Mouse (Mus musculus) heart, embryonic 16.5 days (tissue): ENCODE measurements at regions not wholly inside any gene's neighbourhood (a gene's known extent, or its start where the extent isn't known, plus 50 kb on each side); places are given as distances from the start of the nearest gene placed in this dataset.

Experiments used
- ATAC-seq: fragments of 200-750 bp; cut with Nextera tagmentation; replicated peaks from 2 replicates; pipeline ENCODE4 v1.8.0; 2017; ENCODE audit warnings: moderate number of reproducible peaks; ENCODE audit not compliant: insufficient read depth, low FRiP score; ENCODE audit errors: extremely low read depth
- H3K27ac ChIP-seq: fragments of 300-500 bp; sonication (generic); 2 replicates; pipeline ENCODE4 v1.5.1; 2014; ENCODE audit warnings: mild to moderate bottlenecking, low read length, control low read depth, moderate library complexity
- H3K27me3 ChIP-seq: fragments of 300-500 bp; sonication (generic); 2 replicates; pipeline ENCODE4 v1.6.1; 2014; ENCODE audit warnings: low read length, mixed read lengths; ENCODE audit not compliant: control insufficient read depth, insufficient read depth
- H3K36me3 ChIP-seq: fragments of 300-500 bp; sonication (generic); 2 replicates; pipeline ENCODE4 v1.6.1; 2014; ENCODE audit not compliant: control insufficient read depth, insufficient read depth
- H3K4me1 ChIP-seq: fragments of 300-500 bp; sonication (generic); 2 replicates; pipeline ENCODE4 v1.6.1; 2014; ENCODE audit warnings: low read length, mixed read lengths; ENCODE audit not compliant: control insufficient read depth, insufficient read depth
- H3K4me2 ChIP-seq: fragments of 300-500 bp; sonication (generic); 2 replicates; pipeline ENCODE4 v1.6.1; 2014; ENCODE audit warnings: low read depth, mild to moderate bottlenecking, control low read depth, low read length
- H3K4me3 ChIP-seq: fragments of 300-500 bp; sonication (generic); 2 replicates; pipeline ENCODE4 v1.5.1; 2014; ENCODE audit warnings: mild to moderate bottlenecking, control low read depth, low read length
- H3K9ac ChIP-seq: fragments of 300-500 bp; sonication (generic); 2 replicates; pipeline ENCODE4 v1.6.1; 2014; ENCODE audit warnings: low read length, control low read depth
- H3K9me3 ChIP-seq: fragments of 300-500 bp; sonication (generic); replicated peaks from 2 replicates; pipeline ENCODE4 v1.6.1; 2016; ENCODE audit warnings: low read length; ENCODE audit not compliant: control insufficient read depth
- WGBS: fragments of 180-500 bp; shearing (Covaris S2); extraction: QIAGEN DNeasy Blood & Tissue Kit; methylation state at CpG from one replicate; pipeline ENCODE4 v1.1.7; 2014; 5-methylcytosine and 5-hydroxymethylcytosine counted together

DNA sequence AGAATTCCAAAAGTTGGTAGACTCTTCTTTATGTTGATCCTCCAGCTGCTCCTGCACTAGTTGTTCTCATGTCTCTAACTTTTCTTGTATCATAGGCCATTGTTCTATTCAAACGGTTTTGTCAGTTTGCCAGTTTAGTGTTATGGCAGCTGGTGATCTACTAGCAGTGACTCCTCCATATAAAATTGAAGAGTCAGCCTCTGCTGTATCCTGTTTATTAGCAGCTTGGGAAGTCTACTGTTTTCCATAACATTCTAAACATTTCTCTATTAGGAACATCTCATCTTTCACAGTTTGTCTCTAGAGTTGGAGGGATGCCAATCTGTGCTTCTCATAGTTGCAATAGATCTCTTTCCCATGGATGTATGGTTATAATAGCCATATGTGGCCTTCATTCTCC, 58.6 kb downstream of the Drd1 start:
- Histone ChIP-seq H3K4me3 (no peak overlapping the region), H3K27me3 (no peaks in the 10 kb centered on the region), H3K4me2 (no peak overlapping the region), H3K4me1 (no peaks in the 10 kb centered on the region), H3K36me3 (no peaks in the 10 kb centered on the region), H3K27ac (no peak overlapping the region), H3K9ac (no peak overlapping the region), H3K9me3 (no peaks in the 10 kb centered on the region)
- 63% methylated on average over 1 of the region's 1 CpGs for WGBS
- ATAC-seq: no peak

DNA sequence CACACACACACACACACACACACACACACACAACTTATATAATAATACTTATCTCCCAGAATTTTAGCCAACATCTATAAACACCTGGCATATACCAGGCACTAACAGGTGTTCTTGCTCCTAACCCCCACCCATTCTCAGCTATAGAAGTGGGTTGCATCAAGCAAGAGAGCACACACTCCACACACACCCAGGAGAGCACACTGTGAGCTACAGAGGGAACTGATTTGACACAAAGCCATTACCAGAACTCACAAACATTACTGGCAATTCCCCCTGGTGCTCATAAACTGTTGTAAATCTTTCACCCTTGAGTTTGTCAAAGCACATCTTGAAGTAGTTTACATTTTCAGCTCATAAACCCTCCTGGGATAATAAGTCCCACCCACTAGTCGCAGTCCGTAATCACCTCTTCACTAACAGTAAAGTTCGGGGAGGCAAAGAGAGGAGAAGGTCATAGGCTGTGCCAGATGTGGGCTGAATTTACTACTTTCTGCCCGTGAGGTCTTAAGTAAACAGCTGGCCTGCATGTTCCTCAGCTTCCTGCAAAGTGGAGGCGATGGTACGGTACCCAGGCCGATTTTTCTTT, 62.5 kb downstream of the Drd1 start:
- ATAC-seq: no peak
- no peaks in the 10 kb centered on the region for H3K27me3 ChIP-seq
- no peaks in the 10 kb centered on the region for H3K9me3 ChIP-seq
- no peak overlapping the region for H3K4me2 ChIP-seq
- no peaks in the 10 kb centered on the region for H3K4me1 ChIP-seq
- no peak overlapping the region for H3K4me3 ChIP-seq
- no peaks in the 10 kb centered on the region for H3K36me3 ChIP-seq
- H3K9ac ChIP-seq: no peak overlapping the region
- WGBS: 66% methylated on average over 7 of the region's 7 CpGs
- no peak overlapping the region for H3K27ac ChIP-seq

DNA sequence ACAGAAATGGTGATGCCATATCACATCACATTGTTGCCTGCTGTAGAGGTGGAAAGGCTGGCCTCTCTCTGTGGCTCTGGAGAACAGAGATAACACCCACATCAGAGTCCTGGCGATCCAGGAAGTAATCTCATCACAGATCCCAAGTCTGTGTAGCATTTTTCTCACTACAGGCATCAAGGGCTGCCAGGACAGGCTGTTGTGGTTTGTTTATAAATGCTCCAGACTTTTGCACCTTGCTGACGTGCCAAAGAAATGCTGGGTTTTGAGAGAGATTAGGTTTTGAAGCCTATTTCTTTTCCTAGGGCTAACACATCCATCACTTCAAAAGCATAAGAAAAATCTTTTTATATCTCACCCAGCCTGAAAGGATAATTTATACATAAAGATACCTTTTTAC, 76.3 kb downstream of the Drd1 start:
- ATAC-seq: no peak
- Histone ChIP-seq H3K36me3 (no peaks in the 10 kb centered on the region), H3K27ac (no peak overlapping the region), H3K4me2 (no peak overlapping the region), H3K9me3 (no peaks in the 10 kb centered on the region), H3K4me1 (no peaks in the 10 kb centered on the region), H3K4me3 (no peak overlapping the region), H3K27me3 (no peaks in the 10 kb centered on the region), H3K9ac (no peak overlapping the region)
- WGBS: 21% methylated on average over 2 of the region's 2 CpGs

DNA sequence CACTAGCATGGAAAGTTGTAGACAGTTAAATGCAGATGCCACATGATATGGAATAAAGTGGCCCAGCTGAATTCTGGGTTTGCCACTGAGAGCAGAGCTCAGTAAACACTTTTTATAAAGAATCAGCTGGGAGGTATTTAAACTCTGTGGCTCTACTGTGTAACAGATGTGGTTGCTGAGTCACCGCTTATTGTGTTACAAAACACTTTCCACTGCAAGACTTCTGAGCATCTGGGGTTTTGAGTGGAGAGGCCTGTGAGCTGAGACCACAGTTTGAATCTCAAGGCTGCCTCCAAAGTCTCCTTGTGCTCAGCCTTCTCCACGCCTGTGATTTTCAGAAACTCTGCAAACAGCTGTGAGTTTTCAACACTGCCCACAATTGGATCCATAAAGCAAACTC, 86.1 kb downstream of the Drd1 start:
- Histone ChIP-seq H3K4me1 (no peaks in the 10 kb centered on the region), H3K9ac (no peak overlapping the region), H3K4me2 (no peak overlapping the region), H3K4me3 (no peak overlapping the region), H3K27me3 (no peaks in the 10 kb centered on the region), H3K36me3 (no peaks in the 10 kb centered on the region), H3K27ac (no peak overlapping the region), H3K9me3 (peaks cover 7% of the 10 kb centered on the region)
- no peak for ATAC-seq
- 76% methylated on average over 2 of the region's 2 CpGs for WGBS

DNA sequence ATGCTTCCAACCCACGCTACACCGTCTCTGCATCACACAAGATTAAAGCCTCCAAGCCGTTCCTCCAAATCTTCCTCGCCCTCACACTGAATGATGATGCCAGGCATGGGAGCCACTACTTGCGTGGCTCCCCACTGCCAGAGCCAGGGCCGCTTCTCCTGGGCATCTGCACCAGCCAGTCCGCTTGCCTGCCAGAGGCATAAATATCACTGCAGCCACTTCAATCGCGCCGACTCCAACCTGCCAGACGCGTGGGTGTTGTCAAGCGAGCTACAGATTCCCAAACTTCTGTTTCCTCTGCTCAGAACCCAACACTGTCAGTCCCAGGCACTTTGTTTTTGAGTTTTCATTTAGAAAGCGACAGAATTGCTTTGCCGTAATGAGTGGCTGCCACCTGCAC, 99.3 kb downstream of the Drd1 start:
- no peak for ATAC-seq
- Histone ChIP-seq H3K36me3 (no peaks in the 10 kb centered on the region), H3K27ac (no peak overlapping the region), H3K4me1 (no peaks in the 10 kb centered on the region), H3K9me3 (no peaks in the 10 kb centered on the region), H3K27me3 (no peaks in the 10 kb centered on the region), H3K4me2 (no peak overlapping the region), H3K4me3 (no peak overlapping the region), H3K9ac (no peak overlapping the region)
- 82% methylated on average over 15 of the region's 15 CpGs for WGBS

DNA sequence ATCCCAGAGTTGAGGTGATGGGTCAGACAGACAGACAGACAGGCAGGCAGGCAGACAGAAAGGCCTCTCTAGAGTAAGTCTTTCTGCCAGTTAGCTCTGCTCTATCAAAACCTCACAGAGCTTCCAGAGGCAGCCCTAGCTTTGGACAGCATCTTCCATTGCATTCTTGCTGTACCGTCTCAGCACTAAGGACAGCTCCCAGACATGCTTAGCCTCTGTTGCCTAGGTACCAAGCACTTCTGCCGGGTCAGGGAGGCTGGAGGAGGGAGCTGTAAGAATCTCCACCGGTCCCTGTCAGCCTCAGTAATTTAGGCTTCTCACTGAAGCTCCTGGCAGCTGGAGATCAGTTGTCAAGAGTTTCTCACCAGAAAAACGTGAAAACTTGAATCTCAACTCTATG, 107.4 kb downstream of the Drd1 start:
- Histone ChIP-seq H3K27ac (no peak overlapping the region), H3K9me3 (no peaks in the 10 kb centered on the region), H3K4me1 (no peaks in the 10 kb centered on the region), H3K9ac (no peak overlapping the region), H3K4me3 (no peak overlapping the region), H3K27me3 (no peaks in the 10 kb centered on the region), H3K4me2 (no peak overlapping the region), H3K36me3 (no peaks in the 10 kb centered on the region)
- 2% methylated on average over 4 of the region's 4 CpGs for WGBS
- ATAC-seq: no peak

DNA sequence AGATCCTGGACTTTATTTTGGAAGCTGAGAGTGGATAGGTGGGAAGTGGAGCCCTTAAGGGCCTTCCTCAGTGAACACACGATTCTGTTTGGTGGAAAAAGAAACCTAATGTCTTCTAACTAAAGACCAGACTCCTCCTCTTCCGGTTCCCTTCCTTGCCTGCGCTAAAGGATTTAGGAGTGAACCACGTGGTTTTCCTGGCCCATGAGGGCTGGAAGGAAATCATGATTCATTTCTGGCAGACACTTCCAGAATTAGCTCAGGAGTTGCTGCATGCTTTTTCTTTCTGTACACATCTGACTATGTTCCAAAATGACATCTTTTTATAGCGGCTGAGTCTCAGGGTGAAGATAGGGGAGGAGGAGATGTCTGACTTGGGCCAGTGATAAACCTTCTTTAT, 109.8 kb downstream of the Drd1 start:
- Histone ChIP-seq H3K9ac (no peak overlapping the region), H3K4me1 (no peaks in the 10 kb centered on the region), H3K9me3 (no peaks in the 10 kb centered on the region), H3K27ac (no peak overlapping the region), H3K27me3 (no peaks in the 10 kb centered on the region), H3K4me3 (no peak overlapping the region), H3K4me2 (no peak overlapping the region), H3K36me3 (no peaks in the 10 kb centered on the region)
- WGBS: 45% methylated on average over 5 of the region's 5 CpGs
- no peak for ATAC-seq

DNA sequence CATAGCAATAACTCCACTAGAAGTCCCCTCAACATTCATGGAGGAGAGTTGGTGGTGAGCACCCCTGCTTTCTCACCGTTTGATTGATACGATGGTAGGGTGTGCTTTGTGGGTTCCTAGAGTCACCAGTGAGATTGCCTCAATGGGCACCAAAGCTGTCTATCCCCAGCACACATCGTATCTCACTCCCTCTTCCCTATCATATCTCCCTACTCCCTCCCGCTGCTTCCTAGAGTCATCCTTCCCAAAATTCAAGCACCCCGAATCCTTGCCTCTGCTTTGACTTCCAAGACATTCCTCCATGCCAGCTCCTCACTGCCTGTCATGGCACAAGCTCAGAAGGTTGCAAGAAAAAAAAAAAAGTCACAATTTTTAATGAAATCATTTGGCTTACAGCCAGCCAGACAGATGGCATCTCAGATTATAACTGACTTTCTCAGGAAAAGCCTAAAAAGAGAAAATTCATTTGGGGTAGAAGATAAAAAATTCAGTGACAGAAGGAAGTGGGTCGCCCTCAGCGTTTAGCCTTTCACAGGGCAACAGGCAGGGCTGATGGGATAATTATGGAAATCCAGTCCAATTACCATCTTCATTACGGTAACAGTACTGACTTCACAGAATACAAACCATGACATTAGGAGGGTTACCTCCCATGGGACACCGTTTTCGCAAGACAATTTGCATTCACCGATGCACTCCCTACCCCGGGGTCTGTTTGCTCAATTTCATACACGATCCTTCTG, 114.3 kb downstream of the Drd1 start:
- no peak for ATAC-seq
- Histone ChIP-seq H3K4me1 (no peaks in the 10 kb centered on the region), H3K27ac (no peak overlapping the region), H3K4me2 (no peak overlapping the region), H3K36me3 (no peaks in the 10 kb centered on the region), H3K9ac (no peak overlapping the region), H3K9me3 (no peaks in the 10 kb centered on the region), H3K4me3 (no peak overlapping the region), H3K27me3 (no peaks in the 10 kb centered on the region)
- 89% methylated on average over 13 of the region's 13 CpGs for WGBS

DNA sequence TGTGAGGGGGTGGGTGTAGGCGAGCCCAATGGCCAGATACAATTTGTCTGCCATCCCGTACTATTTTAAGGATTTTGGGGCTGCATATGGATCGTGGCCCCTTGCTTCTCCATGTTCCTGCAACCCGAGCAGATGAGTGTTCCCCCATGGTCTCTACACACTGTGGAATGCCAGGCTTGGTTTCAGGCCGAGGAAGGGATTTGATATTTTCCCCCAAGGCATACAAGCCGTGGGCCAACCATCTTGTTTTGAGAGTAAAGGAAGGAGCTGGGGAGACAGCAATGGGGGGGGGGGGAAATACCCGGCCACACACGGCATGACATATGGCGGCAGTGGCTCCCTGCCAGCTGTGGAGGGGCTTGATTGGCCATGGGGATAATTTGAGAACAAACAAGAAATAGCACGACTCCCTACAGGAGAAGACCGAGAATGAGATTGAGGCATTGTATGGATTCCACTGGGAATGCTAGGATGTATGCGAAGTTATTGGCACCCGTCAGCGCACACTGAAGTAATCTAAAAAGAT, 120.3 kb downstream of the Drd1 start:
- Histone ChIP-seq H3K4me1 (no peaks in the 10 kb centered on the region), H3K36me3 (no peaks in the 10 kb centered on the region), H3K9me3 (no peaks in the 10 kb centered on the region), H3K27ac (no peak overlapping the region), H3K9ac (no peak overlapping the region), H3K27me3 (no peaks in the 10 kb centered on the region), H3K4me3 (no peak overlapping the region), H3K4me2 (no peak overlapping the region)
- ATAC-seq: no peak
- 85% methylated on average over 14 of the region's 14 CpGs for WGBS
